Mouse (Mus musculus) urinary bladder, postnatal 4 days (tissue): ENCODE measurements at regions not wholly inside any gene's neighbourhood (a gene's known extent, or its start where the extent isn't known, plus 50 kb on each side); places are given as distances from the start of the nearest gene placed in this dataset.
A peak's percentile ranks its signal among the peaks of the same experiment; 100 is the strongest.

Source experiments
- DNase-seq, 2 experiments: peaks; one replicate each; pipeline ENCODE4 v3.0.0; 2021 to 2022; ENCODE audit warnings: low spot score in 2 of 2

DNA sequence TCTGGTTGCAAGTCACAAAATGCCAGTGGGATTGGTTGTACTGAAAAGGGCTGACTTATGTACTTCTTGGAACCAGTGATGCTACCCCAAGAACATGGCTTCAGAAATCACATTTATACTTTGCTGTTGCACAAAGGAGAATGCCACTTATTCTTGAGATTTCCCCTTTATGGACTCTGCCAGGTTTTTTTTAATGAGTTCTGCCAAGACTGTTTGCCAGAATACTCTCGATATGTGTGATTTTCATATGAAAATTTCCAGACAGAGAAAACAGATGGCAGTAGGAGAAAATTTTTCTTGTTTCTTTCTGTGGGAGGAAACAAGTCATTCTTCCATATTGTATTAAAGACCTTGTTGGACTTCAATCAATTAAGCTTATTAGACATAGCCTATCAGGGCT is 281.0 kb upstream of the Tle1 start:
- no peak for DNase-seq

DNA sequence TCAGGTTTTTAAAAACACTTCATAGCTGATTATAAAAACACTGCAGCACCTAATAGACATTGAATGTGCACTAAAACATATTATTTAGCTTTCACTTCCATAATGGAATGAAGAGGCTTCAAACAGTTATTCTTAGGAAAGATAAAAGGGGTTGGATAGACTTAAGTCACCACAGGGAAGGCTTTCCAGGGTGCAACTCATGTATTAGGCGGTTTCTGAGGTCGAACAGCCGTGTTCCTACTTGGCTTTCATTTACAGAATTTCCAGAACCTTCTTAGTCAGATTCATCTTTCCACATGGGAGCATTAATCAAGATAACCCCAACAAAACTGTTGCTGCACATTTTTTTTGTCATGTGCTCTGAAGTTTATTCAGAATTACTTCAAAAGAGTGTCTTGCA is 279.8 kb upstream of the Tle1 start:
- DNase-seq, result no peak

DNA sequence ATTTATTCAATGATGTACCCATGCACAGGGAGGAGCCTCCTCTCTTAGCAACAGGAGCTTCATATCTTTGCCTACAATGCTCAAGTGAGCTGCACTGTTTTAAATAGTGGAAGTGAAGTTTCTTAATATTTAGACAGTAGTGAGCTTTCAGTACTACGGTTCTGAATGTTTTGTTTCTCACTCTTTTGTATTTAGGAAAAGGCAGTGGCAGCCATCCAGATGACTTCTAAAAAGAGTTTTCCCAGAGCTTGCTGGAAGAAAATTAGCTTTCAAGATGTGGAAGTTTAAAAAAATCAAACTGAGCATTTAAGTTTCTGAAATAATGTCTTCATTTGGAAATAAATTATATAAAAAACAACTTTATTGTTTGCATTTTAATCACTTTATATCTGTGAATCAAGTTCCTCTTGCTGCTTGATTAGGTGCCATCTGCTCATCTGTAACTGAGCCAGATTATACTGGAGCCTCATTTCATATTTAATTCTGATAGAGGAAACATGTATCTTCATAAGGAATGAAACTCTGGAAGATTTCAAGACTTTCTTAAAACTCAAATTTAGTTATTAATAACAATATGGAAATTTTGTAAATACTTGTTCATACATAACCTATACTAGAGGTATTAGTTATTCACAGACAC is 268.6 kb upstream of the Tle1 start:
- no peak for DNase-seq

DNA sequence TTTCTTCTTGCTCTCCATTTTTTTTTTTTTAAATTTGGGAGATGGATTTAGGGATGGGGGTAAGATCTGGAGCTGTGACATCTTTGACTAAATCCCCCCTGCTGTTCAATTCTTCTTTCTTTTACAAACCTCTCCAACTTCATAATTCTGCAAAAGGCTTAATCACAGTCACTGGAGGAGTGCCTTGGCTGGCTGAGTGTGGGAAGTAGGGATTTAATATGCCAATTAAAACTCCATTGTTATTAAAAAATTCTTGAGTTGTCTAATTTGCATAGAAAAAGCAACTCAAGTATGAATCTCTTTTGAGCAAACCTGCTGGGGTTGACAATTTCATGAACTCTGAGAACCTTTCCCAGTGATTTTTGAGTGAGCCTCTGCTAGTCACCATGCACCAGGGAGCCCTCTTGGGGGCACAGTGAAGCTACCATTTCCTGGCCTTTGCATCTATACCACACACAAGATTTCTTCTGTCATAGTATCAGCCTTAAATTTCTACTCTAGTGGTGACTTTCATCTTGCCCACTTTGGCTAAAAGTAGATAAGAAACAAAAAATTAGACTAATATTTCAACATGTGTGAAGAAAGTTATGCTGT is 243.6 kb upstream of the Tle1 start:
- no peak for DNase-seq

DNA sequence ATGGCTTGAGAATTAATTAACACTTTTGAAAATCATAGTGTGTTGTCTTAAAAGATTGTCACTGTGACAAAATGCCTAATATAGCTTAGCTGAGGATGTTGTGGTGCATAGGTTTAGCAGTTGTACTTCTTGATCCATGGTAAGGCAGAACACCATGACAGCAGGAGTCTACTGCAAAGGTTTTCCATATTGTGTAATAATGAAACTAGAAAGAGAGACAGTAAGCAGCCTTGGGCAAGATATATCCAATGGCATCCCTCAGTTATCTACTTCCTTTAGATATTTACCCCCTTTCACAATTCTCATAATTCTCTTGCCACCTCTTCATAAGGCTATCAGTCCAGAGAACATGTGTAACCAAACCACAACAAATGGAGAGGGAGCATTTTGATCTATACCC is 236.6 kb upstream of the Tle1 start:
- no peak for DNase-seq

DNA sequence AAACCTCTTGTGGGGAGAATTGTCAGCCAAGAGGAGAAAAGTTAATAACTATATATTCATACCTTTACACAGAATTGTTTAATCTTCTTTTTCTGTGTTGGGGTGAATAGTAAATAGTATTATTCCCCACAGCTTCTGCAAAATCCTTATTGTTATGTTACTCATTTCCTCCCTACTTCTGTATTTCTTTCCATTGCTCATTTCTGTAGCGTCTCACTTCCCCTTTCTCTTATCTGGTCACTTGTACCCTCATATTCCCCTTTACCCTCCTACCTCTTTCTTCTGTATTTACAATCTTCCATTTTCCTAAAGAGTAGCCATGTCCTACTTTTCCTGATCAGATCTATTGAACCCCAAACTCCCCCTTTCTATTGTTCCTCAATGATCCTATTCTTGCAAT is 224.6 kb upstream of the Tle1 start:
- no peak for DNase-seq

DNA sequence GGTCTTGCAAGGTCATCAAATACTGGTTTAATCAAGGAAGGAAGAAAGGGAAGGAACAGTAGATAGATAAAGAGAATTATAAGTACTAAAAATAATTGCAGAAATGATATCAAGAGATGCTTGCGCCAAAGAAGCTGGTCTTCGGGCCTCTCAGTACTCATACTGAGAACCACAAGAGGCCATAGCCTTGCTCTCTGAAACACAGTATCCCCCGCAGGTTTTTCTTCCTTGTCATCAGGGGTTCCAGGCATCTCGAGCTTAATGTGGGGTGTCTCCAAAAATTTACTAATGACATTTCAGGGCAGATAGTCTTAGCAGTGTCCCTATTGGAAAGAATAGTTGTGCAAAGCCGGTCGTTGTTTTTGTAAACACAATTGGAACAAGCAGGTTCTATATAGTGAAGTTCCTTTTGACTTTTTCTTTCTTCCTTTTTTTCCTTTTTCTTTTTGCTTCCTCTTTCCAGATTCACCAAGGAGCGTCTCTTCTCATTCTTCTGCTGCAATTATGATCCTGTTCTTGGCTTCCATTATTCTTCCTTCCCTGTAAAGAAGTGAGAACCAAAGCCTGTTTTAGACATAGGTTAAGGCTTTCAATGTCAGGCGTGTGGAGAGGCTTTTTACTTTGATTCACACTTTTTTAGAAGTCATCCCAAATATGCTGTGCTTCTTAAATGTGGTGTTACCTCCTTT is 211.5 kb upstream of the Tle1 start:
- no peak for DNase-seq

DNA sequence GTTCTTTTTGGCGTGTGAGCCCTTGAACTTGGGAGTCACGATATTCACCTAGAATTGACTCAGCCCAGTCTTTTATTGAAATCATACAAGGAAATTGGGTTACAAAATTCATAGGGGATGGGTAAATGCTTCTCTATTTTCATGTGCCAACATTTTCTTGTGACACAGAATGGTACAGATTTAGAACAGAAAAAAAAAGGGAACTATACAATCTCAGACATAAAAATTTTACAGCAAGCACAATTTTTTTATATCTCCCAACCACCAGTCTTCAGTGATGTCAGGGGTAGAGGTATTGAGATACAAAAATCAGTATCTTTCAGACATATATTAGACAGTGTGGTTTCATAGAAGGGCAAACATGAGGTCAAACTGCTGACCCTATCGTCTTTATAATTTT is 210.6 kb upstream of the Tle1 start:
- no peak for DNase-seq

DNA sequence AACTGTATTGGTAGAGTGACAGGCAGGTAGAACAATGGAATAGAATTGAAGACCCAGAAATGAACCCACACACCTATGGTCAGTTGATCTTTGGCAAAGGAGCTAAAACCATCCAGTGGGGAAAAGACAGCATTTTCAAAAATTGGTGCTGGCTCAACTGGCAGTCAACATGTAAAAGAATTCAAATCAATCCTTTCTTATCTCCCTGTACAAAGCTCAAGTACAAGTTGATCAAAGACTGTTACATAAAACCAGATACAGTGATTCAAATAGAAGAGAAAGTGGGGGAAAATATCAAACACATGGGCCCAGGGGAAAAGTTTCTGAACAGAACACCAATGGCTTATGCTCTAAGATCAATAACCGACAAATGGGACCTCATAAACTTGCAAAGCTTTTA is 200.0 kb upstream of the Tle1 start:
- no peak for DNase-seq

DNA sequence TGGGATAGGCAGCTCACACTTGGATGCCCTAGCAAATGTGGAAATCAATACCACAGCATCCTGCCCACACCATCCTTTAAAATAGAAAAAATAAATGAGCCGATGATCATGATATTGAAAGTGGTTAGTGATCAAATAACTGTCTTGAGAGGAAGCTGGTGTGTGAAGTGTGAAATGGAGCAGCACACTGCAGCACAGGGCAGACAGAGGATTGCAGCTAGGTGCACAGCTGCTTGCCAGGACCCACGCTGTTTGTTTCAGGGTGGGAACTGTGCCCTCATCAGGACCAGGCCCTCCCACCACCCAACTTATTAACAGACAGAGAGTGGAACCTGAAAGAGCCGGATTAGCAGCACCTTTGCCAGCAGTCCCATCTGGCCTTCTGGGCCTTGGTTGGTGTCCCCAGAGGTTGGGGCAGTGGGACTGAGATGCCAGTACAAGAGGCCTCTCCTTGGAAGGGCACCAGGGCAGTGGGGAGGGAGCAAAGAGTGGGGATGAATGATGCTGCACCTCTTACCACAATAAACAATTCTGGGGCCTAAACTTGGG is 191.2 kb upstream of the Tle1 start:
- DNase-seq, result no peak

DNA sequence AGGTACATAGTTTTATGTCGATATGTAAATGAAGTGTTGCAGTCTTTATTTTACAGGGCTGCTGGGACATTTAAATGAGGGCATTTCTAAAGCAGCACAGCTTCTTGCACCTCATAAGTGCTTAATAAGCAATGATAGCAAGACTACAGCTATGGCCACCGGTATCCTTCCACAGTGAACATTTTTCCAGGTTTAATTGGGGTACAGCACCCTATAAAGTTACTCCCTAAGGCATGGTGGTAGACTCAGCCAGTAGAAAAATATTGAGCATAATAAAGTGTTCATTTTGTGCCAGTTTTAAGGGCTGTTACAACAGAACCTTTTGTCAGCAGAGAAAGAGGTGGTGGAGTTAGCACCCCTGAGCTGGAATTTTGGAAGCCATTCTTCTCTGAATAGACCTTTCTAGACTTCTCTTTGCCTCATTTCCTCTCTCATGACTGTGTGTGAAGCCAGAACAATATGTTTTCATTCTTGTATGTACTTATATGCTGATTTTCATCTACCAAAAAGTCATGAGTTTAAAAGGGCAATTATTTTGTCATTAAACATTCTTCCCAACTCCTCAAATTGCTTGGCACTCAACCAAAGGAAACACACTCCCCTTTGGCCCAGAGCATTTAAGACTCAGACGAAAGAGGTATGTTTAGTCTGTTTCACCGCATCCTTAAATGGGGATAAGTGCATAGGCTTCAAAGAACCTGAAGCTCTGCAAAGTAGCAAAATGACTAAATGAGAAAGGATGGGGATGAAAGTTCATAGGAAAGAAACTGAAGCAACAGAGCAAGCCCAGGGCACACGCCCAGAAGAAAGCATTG is 189.3 kb upstream of the Tle1 start:
- DNase-seq, result no peak

DNA sequence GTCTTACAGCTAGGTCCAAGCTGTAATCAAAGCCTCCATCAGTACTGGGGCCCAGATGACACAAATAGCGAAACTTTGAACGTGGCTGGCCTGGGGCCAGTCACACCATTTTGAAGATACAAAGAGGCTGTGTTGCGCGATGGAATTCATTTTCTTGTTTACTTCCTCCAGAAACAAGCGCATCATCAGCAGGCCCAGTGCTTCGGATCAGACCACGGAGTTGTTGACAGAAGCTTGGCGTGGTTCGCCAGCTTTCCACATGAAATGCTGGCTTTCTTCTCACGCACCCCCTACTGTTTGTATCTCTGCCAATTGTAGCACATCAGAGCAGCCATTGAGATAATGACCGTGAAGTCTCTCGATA is 184.2 kb upstream of the Tle1 start:
- peak in 1 of 2 experiments; percentile 29 for DNase-seq

DNA sequence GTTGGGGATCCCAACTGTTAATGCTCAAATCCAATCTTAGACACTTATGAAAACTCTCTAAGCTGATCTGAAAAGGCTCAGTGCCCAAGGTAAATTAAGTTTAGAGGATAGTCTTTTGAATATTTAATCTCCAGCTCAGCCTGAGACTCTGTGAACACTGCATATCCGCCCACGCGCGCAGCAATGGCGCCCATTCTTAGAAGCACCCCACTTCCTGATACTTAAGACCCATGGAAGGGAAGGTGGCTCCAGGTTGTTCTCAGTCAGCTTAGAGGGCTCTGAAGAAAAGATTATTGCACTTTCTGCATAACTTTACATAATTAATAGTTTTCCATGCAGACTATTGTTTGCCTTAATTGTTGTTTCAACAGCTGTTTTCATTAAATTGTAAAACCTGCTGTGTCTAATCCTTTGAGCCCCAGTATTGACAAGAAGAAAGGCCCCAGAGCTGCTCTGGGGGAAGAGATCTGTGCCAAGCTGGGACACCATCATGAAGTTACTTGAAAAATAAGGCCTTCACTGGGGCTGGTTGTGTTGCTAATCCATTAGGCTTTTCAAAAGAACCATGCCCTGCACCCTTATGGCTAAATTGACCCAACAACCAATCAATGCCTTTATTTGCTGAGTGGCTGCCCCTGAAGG is 183.7 kb upstream of the Tle1 start:
- DNase-seq, result no peak

DNA sequence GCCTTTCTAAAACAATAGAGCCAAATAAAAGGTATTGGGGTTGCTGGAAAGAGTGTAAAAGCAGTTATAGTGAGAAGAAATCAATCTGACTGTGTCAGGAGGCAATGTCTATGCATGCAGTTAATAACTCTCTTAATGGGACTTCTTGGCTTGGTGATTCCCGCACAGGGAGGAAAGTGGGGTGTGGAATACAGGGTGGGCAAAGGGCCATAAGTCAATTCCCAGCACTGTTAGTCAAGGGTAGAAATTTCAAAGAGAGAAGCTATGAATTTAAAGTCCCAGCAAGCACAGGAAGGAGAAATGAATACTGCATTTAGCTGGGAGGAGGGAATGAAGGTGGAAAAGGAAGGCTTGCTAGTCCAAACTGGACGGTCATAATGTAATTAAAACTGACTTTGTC is 183.0 kb upstream of the Tle1 start:
- no peak for DNase-seq

DNA sequence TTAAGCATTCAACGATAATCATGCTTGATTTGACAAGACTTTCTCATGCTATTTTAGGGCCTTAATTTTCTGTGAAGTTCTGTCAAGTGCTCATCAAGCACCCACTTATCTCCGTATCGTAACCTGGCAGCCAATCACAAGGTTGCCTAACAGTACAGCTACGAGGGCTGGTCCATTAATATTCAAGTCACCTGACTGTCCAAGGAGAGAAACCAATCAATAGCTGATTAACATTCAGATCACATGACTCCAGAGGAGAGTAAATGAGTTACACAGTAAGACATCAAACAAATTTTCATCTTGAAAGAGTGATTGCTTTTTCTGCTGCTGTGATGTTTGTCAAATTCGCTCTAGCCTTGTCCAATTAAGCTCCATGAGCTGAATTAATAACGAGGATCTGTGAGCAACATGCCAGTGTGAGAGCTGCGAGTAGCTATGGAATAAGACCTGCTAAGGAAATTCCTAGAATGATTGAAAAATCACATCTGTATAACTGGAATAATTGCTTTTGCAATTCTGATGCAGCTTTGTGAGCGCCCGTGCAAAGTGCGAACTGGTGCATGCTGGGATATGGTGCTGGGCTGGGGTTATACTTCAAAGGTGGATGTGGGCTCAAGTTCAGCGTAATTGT is 181.9 kb upstream of the Tle1 start:
- no peak for DNase-seq

DNA sequence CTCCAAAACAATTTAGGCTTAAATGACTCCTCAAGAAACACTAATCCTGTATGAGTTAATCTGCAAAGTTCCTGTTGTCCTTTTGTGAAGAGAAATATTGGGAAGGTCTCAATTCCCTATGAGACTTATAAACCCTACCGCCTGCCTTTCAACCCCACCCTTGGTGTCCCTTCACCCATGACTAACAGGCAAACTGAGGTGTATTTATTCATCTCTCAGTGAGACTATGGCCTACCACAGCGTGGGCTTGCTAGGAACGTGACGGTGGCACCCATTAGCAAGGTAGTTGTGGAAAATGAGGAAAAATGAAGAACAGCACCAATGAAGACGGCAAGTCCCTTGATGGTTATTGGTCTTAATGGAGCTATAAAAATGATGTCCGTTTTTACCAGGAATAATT is 181.0 kb upstream of the Tle1 start:
- no peak for DNase-seq

DNA sequence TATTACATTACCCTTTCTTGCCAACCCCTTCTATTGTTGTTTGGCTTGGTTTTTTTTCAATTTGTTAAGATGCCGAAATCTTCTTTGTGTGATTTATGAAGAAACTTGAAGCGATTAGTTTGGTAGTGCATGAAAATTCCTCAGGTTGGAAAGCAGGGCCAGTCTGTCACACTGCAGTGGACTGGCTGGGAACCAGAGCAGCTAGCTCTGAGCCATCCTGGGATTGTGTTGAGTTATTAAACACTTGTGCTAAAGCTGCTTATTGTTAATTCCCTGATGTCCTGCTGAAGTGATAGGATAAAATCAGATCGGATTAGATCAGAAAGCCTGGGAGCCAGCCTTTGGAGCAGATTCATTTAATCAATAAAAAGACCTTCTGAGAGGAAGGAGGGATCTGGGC is 180.4 kb upstream of the Tle1 start:
- no peak for DNase-seq

DNA sequence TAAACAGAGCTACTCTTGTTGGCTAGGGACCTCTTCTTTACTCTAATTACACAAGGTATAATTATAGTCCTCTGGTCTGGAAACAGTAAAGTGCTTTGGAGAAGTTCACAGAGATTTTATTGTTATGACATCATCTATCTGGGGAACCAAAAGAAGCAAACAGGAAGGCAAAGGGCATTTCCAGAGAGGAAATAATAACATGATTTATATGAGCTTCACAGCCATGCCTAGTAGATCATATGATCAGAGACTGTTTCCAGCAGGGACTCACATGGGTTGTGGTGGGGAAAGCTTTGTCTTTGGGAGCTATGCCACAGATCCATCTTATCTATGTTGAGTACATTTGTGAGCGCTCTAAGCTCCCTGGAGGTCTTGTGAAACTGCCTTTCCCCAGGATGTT is 178.8 kb upstream of the Tle1 start:
- DNase-seq, result no peak

DNA sequence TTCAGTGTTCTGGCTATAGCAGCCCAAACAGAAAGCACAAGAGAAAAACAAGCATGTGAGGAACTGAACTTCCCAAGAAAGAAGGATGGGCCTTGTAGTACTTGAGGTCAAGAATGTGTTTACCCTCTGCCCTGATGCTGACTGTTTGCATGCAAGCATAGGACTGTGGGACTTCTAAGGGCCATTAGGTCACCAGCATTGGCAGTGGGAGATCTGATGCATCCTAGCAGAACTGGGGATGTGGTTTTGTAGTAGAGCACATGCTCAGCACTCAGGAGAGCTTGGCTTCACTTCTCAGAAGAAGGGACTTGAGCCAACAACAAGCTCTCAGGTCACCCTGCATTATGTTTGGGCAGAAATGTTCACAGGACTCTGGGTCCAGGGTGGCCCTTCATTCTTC is 178.3 kb upstream of the Tle1 start:
- no peak for DNase-seq

DNA sequence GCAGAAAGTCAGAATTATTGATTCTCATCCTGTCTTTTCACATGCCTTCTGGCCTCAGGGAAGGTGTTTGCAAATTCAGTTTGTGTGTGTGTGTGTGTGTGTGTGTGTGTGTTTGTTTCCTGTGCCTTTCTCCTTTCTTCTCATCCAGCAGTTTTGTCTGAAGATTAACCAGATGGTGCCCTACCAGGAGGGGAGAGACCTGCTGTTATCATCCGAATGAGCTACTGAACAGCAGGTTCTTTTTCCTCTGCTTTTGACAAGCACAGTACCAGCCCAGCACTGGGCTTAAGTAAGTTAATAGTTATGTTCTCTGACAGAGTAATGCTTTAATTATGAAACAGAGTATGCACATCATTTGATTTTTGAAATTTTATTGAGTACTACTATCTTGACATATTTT is 176.8 kb upstream of the Tle1 start:
- no peak for DNase-seq

DNA sequence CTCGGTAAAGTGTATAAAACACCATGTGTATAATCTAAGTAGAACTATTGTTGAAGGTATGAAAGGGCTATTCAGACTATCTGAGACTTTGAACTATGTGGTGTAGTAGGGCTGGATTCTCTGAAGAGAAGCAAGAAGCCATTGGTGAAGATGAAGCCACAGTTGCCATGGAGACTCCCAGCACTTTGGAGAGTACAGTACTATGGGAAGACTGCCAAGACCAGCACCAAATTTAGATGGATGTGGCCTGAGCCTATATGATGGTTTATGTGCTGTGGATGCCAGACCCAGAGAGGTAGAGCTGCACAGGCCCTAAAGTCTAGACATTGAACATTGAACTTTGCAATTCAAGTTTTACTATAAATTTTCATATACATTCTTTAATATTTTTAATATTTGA is 151.3 kb upstream of the Tle1 start:
- no peak for DNase-seq

DNA sequence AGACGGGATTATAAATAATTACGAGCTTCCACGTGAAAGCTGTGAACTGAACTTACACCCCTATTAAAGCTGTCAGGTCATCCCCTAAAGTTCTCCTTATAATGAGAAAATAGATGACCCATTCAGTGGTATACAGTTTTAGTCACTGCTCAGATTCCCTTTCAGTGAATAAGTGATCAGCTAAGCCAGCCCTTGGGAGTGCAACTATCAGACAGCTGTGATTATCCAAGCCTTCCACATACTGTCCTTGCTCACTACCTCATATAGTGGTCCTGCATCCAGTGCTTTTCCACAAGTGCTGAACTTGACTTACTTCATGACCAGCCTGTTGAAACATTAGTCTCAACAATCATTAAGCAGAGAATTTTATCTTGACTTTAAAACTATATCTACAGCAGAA is 131.2 kb upstream of the Tle1 start:
- DNase-seq, result no peak
